Mouse (Mus musculus) megakaryocyte, embryonic 14.5 days (primary cell): ENCODE results near the gene Zdhhc8.

ENCODE experiments used
- FLI1 ChIP-seq: IDR thresholded peaks from 2 replicates; pipeline ENCODE4 v1.6.1; 2012; ENCODE audit warnings: low read length, inconsistent platforms, mixed read lengths
- GATA1 ChIP-seq: IDR thresholded peaks from 3 replicates; pipeline ENCODE4 v1.6.1; 2012; ENCODE audit warnings: mixed read lengths, low read length, inconsistent platforms, borderline replicate concordance

DNA sequence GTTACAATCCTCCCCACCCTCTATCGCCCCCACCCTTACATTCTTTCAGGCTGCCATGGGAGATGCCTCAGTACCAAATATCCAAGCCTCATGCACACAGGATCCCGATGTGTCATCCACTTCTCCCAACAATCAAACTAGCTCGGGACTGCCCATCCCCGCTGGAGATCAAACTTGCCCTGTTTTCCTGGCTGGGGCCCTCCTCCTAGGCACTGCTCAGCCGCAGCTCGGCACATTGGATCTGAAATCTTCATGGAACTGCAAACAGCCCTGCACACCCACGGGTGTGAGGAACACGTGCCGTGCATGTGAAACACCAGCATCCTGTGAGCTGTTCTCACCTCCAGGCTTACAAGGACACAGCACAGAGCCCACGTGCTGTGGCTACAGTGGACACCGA is 61.1 kb downstream of the Zdhhc8 start:
- TF ChIP-seq FLI1 (no peak), GATA1 (no peak)
